In the genomic region with DNA sequence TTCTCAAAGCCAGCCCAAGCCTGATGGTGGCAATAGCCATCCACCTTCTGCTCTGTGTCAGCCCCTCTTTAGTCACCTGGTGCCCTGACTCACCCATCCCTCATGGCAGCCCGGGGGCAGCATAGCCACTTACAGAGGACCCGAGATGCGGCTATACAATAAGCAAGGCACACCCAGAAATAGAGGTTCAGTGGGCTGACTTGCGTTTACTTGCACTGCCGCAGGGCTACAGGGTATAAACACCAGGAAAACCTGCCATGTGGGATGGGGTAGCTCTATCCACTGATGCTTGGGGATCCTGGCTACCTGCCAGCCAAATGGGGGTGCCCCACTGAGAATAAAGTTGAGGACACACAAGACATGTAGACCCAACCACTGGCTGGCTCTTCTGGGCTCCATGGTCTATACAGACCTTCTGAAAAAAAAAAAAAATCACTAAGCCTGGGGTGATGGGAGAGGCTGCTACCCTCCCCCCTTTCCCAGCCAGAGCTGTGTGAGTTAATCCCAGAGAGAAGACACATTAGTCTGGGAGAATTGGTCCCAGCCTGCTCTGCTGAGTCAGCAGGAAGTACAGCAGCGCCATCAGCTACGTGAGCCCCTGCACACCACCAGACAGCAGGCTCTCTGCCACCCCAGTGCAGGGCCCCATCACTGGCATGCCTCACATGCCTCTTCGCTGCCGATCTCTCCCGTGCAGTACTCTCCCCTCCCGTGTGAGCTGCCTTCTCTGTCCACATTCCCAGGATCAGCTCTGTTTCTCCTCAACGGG, we compare ENCODE assay signal across 8 mouse cellular contexts. TPM values are rescaled to one million over a fixed set of nuclear protein-coding genes. Genes with fewer than 3 reads are reported as not detected.
DNase-seq lines count a peak whose midpoint lies in the region; ATAC-seq and TF ChIP-seq lines count a peak whose summit lies in the region.

No protein-coding gene starts in this region.

- H3K9me3 ChIP-seq in kidney, postnatal 0 days (replicated peaks; ENCODE audit: low read length) = no peaks in the 10 kb centered on the region
- no peaks in the 10 kb centered on the region for H3K9me3 ChIP-seq in embryonic facial prominence, embryonic 15.5 days (replicated peaks)
- no peaks in the 10 kb centered on the region for H3K9me3 ChIP-seq in limb, embryonic 10.5 days (replicated peaks)
- no peaks in the 10 kb centered on the region for H3K9me3 ChIP-seq in neural tube, embryonic 14.5 days (ENCODE audit: control insufficient read depth, low read length)

- peak; percentile 38 for DNase-seq in kidney, postnatal 0 days (ENCODE audit: low spot score)
- no peak for DNase-seq in kidney, postnatal 36 days
- DNase-seq in limb, embryonic 10.5 days (ENCODE audit: low spot score) = peak; percentile 41
- DNase-seq in cerebellum, adult 11 months = no peak
- no peak for DNase-seq in layer of hippocampus, adult 11-12 months (ENCODE audit: low spot score)
- DNase-seq in frontal cortex, postnatal 25 days (ENCODE audit: low spot score in 2 of 2) = no peak

- no peak overlapping the region for H3K27ac ChIP-seq in kidney, postnatal 0 days
- peak overlapping the region; percentile 90 for H3K27ac ChIP-seq in embryonic facial prominence, embryonic 15.5 days (replicated peaks)
- peak overlapping the region; percentile 77 for H3K27ac ChIP-seq in limb, embryonic 10.5 days
- no peak overlapping the region for H3K27ac ChIP-seq in neural tube, embryonic 14.5 days (ENCODE audit: low read depth, low read length)

- WGBS in kidney, postnatal 0 days = 40% methylated on average over 12 of the region's 12 CpGs
- WGBS in embryonic facial prominence, embryonic 15.5 days = 24% methylated on average over 12 of the region's 12 CpGs
- WGBS in limb, embryonic 10.5 days = 49% methylated on average over 12 of the region's 12 CpGs
- WGBS in neural tube, embryonic 14.5 days = 42% methylated on average over 12 of the region's 12 CpGs

- peak overlapping the region; percentile 31; the same call in 1 of the 2 replicates for H3K4me2 ChIP-seq in kidney, postnatal 0 days (ENCODE audit: low read length)
- H3K4me2 ChIP-seq in embryonic facial prominence, embryonic 15.5 days (replicated peaks) = peak overlapping the region; percentile 33
- peak overlapping the region; percentile 19; the same call in 1 of the 2 replicates for H3K4me2 ChIP-seq in neural tube, embryonic 14.5 days (ENCODE audit: low read depth, low read length)

- H3K4me1 ChIP-seq in kidney, postnatal 0 days (replicated peaks; ENCODE audit: insufficient read depth, low read length) = peaks cover 20% of the 10 kb centered on the region
- H3K4me1 ChIP-seq in embryonic facial prominence, embryonic 15.5 days = peaks cover 31% of the 10 kb centered on the region
- H3K4me1 ChIP-seq in limb, embryonic 10.5 days = peaks cover 22% of the 10 kb centered on the region
- peaks cover 4% of the 10 kb centered on the region for H3K4me1 ChIP-seq in neural tube, embryonic 14.5 days (ENCODE audit: control insufficient read depth, insufficient read depth, low read length)

- peak; percentile 40; the same call in 1 of the 2 replicates for ATAC-seq in kidney, postnatal 0 days (replicated peaks; ENCODE audit: low FRiP score, low read depth)
- ATAC-seq in embryonic facial prominence, embryonic 15.5 days (ENCODE audit: insufficient number of reproducible peaks, low FRiP score, low TSS enrichment, low read depth) = peak; percentile 85
- ATAC-seq in neural tube, embryonic 14.5 days (ENCODE audit: low read depth) = peak; percentile 77; the same call in 1 of the 2 replicates

- H3K4me3 ChIP-seq in kidney, postnatal 0 days (replicated peaks; ENCODE audit: low read depth, low read length) = no peak overlapping the region
- H3K4me3 ChIP-seq in embryonic facial prominence, embryonic 15.5 days (replicated peaks) = no peak overlapping the region
- no peak overlapping the region for H3K4me3 ChIP-seq in limb, embryonic 10.5 days
- H3K4me3 ChIP-seq in neural tube, embryonic 14.5 days (ENCODE audit: low read depth, low read length) = no peak overlapping the region

- no peaks in the 10 kb centered on the region for H3K36me3 ChIP-seq in kidney, postnatal 0 days (ENCODE audit: insufficient read depth, low read length)
- H3K36me3 ChIP-seq in embryonic facial prominence, embryonic 15.5 days = no peaks in the 10 kb centered on the region
- H3K36me3 ChIP-seq in limb, embryonic 10.5 days = no peaks in the 10 kb centered on the region
- no peaks in the 10 kb centered on the region for H3K36me3 ChIP-seq in neural tube, embryonic 14.5 days (ENCODE audit: control insufficient read depth, insufficient read depth, low read length)

- H3K9ac ChIP-seq in kidney, postnatal 0 days (ENCODE audit: low read depth, low read length) = no peak overlapping the region
- no peak overlapping the region for H3K9ac ChIP-seq in embryonic facial prominence, embryonic 15.5 days
- H3K9ac ChIP-seq in neural tube, embryonic 14.5 days (replicated peaks; ENCODE audit: low read depth, low read length) = no peak overlapping the region

- no peak for TF ChIP-seq CTCF in kidney, postnatal 0 days (IDR thresholded peaks at IDR 0.05; ENCODE audit: low read depth)

- no peaks in the 10 kb centered on the region for H3K27me3 ChIP-seq in kidney, postnatal 0 days (ENCODE audit: insufficient read depth, low read length)
- H3K27me3 ChIP-seq in embryonic facial prominence, embryonic 15.5 days = no peaks in the 10 kb centered on the region
- H3K27me3 ChIP-seq in limb, embryonic 10.5 days (ENCODE audit: low read depth, poor library complexity, severe bottlenecking) = no peaks in the 10 kb centered on the region
- no peaks in the 10 kb centered on the region for H3K27me3 ChIP-seq in neural tube, embryonic 14.5 days (ENCODE audit: control insufficient read depth, insufficient read depth, low read length)

RNA-seq across cellular contexts. Expression of a gene that starts 57.8 kb away (rescaled TPM):
- not detected in 2 replicates for polyA plus RNA-seq in kidney, postnatal 0 days (2015; fragmentation: Nextera tagmentation; extraction: Ambion mirVana)
- polyA plus RNA-seq in embryonic facial prominence, embryonic 15.5 days (2015; fragmentation: Nextera tagmentation; extraction: Ambion mirVana) = 0.16 TPM in 1 of 2 replicates, not detected in the other
- polyA plus RNA-seq in limb, embryonic 10.5 days (2016; fragmentation: Nextera tagmentation; extraction: Ambion mirVana) = not detected in 2 replicates
- not detected in 2 replicates for polyA plus RNA-seq in neural tube, embryonic 14.5 days (2014; fragmentation: Nextera tagmentation; extraction: Ambion mirVana)

Comparison
In these comparisons a context has a peak if more than half of its experiments do, and no peak if none do; other contexts are left out.
1. DNase-seq: peak in kidney, postnatal 0 days (single experiment) and limb, embryonic 10.5 days (single experiment); none in kidney, postnatal 36 days (0 of 2), cerebellum, adult 11 months (single experiment), layer of hippocampus, adult 11-12 months (single experiment) and frontal cortex, postnatal 25 days (0 of 2).
2. H3K27ac ChIP-seq: peak in embryonic facial prominence, embryonic 15.5 days (single experiment) and limb, embryonic 10.5 days (single experiment); none in kidney, postnatal 0 days (single experiment) and neural tube, embryonic 14.5 days (single experiment).
3. Peak in every context shown above with its lines, with median percentiles within 50 percentile points of each other: ATAC-seq and H3K4me2 ChIP-seq.